Mouse (Mus musculus): ENCODE data around the gene Casz1.

- TF ChIP-seq CTCF (IDR thresholded peaks at IDR 0.05) = no peak
- TF ChIP-seq EP300 (IDR thresholded peaks at IDR 0.05; ENCODE audit: insufficient read depth, low read depth, low read length) = no peak
- TF ChIP-seq POLR2A (IDR thresholded peaks at IDR 0.05; ENCODE audit: insufficient read depth, low read depth, low read length) = no peak
These were observed 136.5 kb downstream of the Casz1 start for GRCm38 (mm10) chr4:148940674-148941211.

All from heart, adult 2 months (tissue).